Mouse (Mus musculus) cerebellum, postnatal 36 days (tissue): ENCODE data around the gene Apob.

Experiments
- DNase-seq, 2 experiments: peaks; one replicate each; pipeline ENCODE4 v3.0.0; 2021 to 2022; ENCODE audit warnings: mixed read lengths in 2 of 2

Apob gene

GRCm38 (mm10) chr12:8038081-8038730, 60.8 kb downstream of the Apob start:
- no peak for DNase-seq

- no peak for DNase-seq
These were observed 65.4 kb downstream of the Apob start for GRCm38 (mm10) chr12:8042626-8043394.

- DNase-seq = no peak
These were observed 69.6 kb downstream of the Apob start for GRCm38 (mm10) chr12:8047046-8047445.

GRCm38 (mm10) chr12:8047789-8048309, 70.4 kb downstream of the Apob start:
- no peak for DNase-seq

GRCm38 (mm10) chr12:8056001-8056640, 78.7 kb downstream of the Apob start:
- no peak for DNase-seq

GRCm38 (mm10) chr12:8059576-8059975, 82.1 kb downstream of the Apob start:
- peak; percentile 69 to 77 for DNase-seq

GRCm38 (mm10) chr12:8063363-8064065, 86.1 kb downstream of the Apob start:
- no peak for DNase-seq
